In the genomic region with DNA sequence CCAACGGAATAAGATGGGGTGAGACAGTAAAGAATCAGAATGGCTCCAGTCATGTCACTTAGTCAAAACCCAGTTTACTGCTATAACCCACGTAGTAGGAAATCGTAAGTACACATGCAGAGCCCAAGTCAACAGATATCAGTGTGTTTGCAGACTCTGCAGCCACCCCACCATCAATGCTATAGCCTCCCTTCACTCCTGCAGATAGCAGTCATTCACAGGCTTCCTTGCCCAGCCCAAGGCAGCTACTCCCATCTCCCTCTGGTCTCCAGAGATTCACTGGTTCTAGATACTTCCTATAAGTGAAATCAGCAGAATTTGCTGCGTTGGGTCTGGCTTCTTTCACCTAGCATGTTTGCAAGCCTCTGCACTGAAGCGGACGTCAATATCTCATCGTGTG, we compare ENCODE assay signal across 19 mouse cellular contexts. TPM values are rescaled to one million over a fixed set of nuclear protein-coding genes. Genes with fewer than 3 reads are reported as not detected.
DNase-seq lines count a peak whose midpoint lies in the region; ATAC-seq and TF ChIP-seq lines count a peak whose summit lies in the region.
"Had no signal": no experiment of that assay in that cellular context is flagged by ENCODE, and none has a peak within 500 bp of the region (broad histone marks: within the 10 kb centered on the region; RNA-seq: fewer than 3 reads in every experiment).

No protein-coding gene starts in this region.

- intact Hi-C loops in heart, postnatal 14 days (cut with DNase I), result loop anchor here (5.0 kb wide), 2 partner anchors 53 to 77 kb away; partner anchors contain the start of gene Utrn

- no peak overlapping the region for H3K4me2 ChIP-seq in heart, embryonic 13.5 days
- no peak overlapping the region for H3K4me2 ChIP-seq in liver, embryonic 16.5 days (ENCODE audit: low read depth, low read length)
- H3K4me2 ChIP-seq: embryonic facial prominence, embryonic 13.5 days; hindbrain, embryonic 13.5 days; limb, embryonic 15.5 days; neural tube, embryonic 15.5 days had no signal

- no peak overlapping the region for H3K9ac ChIP-seq in heart, embryonic 13.5 days
- H3K9ac ChIP-seq in MEL (ENCODE audit: control insufficient read depth, low read depth, low read length, poor library complexity, severe bottlenecking), result no peak overlapping the region
- H3K9ac ChIP-seq in liver, embryonic 16.5 days (ENCODE audit: low read depth, low read length), result no peak overlapping the region
- H3K9ac ChIP-seq: embryonic facial prominence, embryonic 13.5 days; forebrain, postnatal 0 days; hindbrain, embryonic 13.5 days; limb, embryonic 15.5 days; neural tube, embryonic 15.5 days had no signal

- no peak for DNase-seq in heart, postnatal 14 days
- DNase-seq in MEL (ENCODE audit: low read depth, low spot score), result peak; percentile 8
- no peak for DNase-seq in right cerebral cortex, adult 2 months (ENCODE audit: low spot score in 2 of 2)
- no peak for DNase-seq in forebrain, embryonic 10.5 days (ENCODE audit: extremely low spot score, low spot score)
- DNase-seq: cerebellum, adult 9-11 months; forebrain, postnatal 0 days; heart, postnatal 10 days; kidney, adult 9 months; kidney, postnatal 25 days; lung, postnatal 10 days; thymus, postnatal 36 days had no signal

- TF ChIP-seq POLR2A in MEL (IDR thresholded peaks at IDR 0.05; ENCODE audit: control insufficient read depth in 1 of 2, insufficient read depth in 1 of 2, low read depth in 1 of 2, low read length in 2 of 2, poor library complexity in 1 of 2), result no peak

- H3K27ac ChIP-seq in heart, embryonic 13.5 days (replicated peaks), result peak overlapping the region; percentile 79; the same call in 1 of the 2 replicates
- no peak overlapping the region for H3K27ac ChIP-seq in MEL (ENCODE audit: control insufficient read depth, low read depth, low read length)
- H3K27ac ChIP-seq in liver, embryonic 16.5 days (ENCODE audit: low read length), result no peak overlapping the region
- H3K27ac ChIP-seq in forebrain, embryonic 10.5 days, result no peak overlapping the region
- H3K27ac ChIP-seq: embryonic facial prominence, embryonic 13.5 days; hindbrain, embryonic 13.5 days; limb, embryonic 15.5 days; neural tube, embryonic 15.5 days had no signal

- TF ChIP-seq RAD21 in MEL (IDR thresholded peaks at IDR 0.05; ENCODE audit: low read depth, low read length), result no peak

- no peaks in the 10 kb centered on the region for H3K9me3 ChIP-seq in heart, embryonic 13.5 days
- H3K9me3 ChIP-seq in MEL (replicated peaks; ENCODE audit: insufficient read depth, low read length), result no peaks in the 10 kb centered on the region
- no peaks in the 10 kb centered on the region for H3K9me3 ChIP-seq in liver, embryonic 16.5 days (replicated peaks; ENCODE audit: control insufficient read depth, low read length)
- H3K9me3 ChIP-seq in forebrain, embryonic 10.5 days, result no peaks in the 10 kb centered on the region
- H3K9me3 ChIP-seq: embryonic facial prominence, embryonic 13.5 days; hindbrain, embryonic 13.5 days; limb, embryonic 15.5 days; neural tube, embryonic 15.5 days had no signal

- ATAC-seq in heart, embryonic 13.5 days (ENCODE audit: extremely low read depth, insufficient number of reproducible peaks, low FRiP score, low TSS enrichment), result no peak
- ATAC-seq in erythroid progenitor cell, adult 5-6 weeks (replicated peaks; ENCODE audit: low FRiP score, poor library complexity, severe bottlenecking), result peak; percentile 62
- peak; percentile 73 for ATAC-seq in liver, embryonic 16.5 days (ENCODE audit: low read depth)
- ATAC-seq: forebrain, postnatal 0 days; midbrain, embryonic 16.5 days had no signal

- 69% methylated on average over 7 of the region's 7 CpGs for WGBS in heart, embryonic 13.5 days
- WGBS in liver, embryonic 16.5 days (ENCODE audit: insufficient replicate concordance), result 31% methylated on average over 7 of the region's 7 CpGs
- WGBS in forebrain, embryonic 10.5 days, result 93% methylated on average over 7 of the region's 7 CpGs

- no peak for TF ChIP-seq CTCF in MEL (IDR thresholded peaks at IDR 0.05 in 2 of 3, conservative IDR thresholded peaks at IDR 0.05 in 1 of 3; ENCODE audit: control insufficient read depth in 1 of 3, insufficient read depth in 1 of 3, low read depth in 2 of 3, low read length in 3 of 3, poor library complexity in 1 of 3, severe bottlenecking in 1 of 3)

- no peaks in the 10 kb centered on the region for H3K36me3 ChIP-seq in heart, embryonic 13.5 days
- H3K36me3 ChIP-seq in MEL (ENCODE audit: control insufficient read depth in 1 of 2, insufficient read depth in 2 of 2, low read length in 2 of 2), result peaks cover 0 to 16% of the 10 kb centered on the region in 2 experiments; a peak in 2 of 4 replicates
- H3K36me3 ChIP-seq in liver, embryonic 16.5 days (ENCODE audit: control insufficient read depth, insufficient read depth), result no peaks in the 10 kb centered on the region
- H3K36me3 ChIP-seq in forebrain, embryonic 10.5 days (replicated peaks), result no peaks in the 10 kb centered on the region
- H3K36me3 ChIP-seq: embryonic facial prominence, embryonic 13.5 days; hindbrain, embryonic 13.5 days; limb, embryonic 15.5 days; neural tube, embryonic 15.5 days had no signal

- no peaks in the 10 kb centered on the region for H3K79me2 ChIP-seq in MEL (ENCODE audit: control insufficient read depth, insufficient read depth, low read length, poor library complexity)

- TF ChIP-seq EP300 in MEL (IDR thresholded peaks at IDR 0.05; ENCODE audit: low read depth in 1 of 2, low read length in 2 of 2), result no peak

- H3K27me3 ChIP-seq in heart, embryonic 13.5 days (replicated peaks), result no peaks in the 10 kb centered on the region
- no peaks in the 10 kb centered on the region for H3K27me3 ChIP-seq in MEL (ENCODE audit: control insufficient read depth in 1 of 2, insufficient read depth in 2 of 2, low read length in 2 of 2)
- H3K27me3 ChIP-seq in liver, embryonic 16.5 days (ENCODE audit: control insufficient read depth, insufficient read depth, low read depth, low read length), result no peaks in the 10 kb centered on the region
- H3K27me3 ChIP-seq in forebrain, embryonic 10.5 days (ENCODE audit: poor library complexity, severe bottlenecking), result no peaks in the 10 kb centered on the region
- H3K27me3 ChIP-seq: embryonic facial prominence, embryonic 13.5 days; hindbrain, embryonic 13.5 days; limb, embryonic 15.5 days; neural tube, embryonic 15.5 days had no signal

- peaks cover 81% of the 10 kb centered on the region for H3K4me1 ChIP-seq in heart, embryonic 13.5 days
- peaks cover 6 to 23% of the 10 kb centered on the region in 2 experiments for H3K4me1 ChIP-seq in MEL (ENCODE audit: control insufficient read depth in 1 of 2, insufficient read depth in 2 of 2, low read length in 2 of 2)
- H3K4me1 ChIP-seq in liver, embryonic 16.5 days (ENCODE audit: control insufficient read depth, low read depth, low read length), result peaks cover 37% of the 10 kb centered on the region
- H3K4me1 ChIP-seq in forebrain, embryonic 10.5 days, result peaks cover 35% of the 10 kb centered on the region

- no peak overlapping the region for H3K4me3 ChIP-seq in heart, embryonic 13.5 days
- no peak overlapping the region for H3K4me3 ChIP-seq in MEL (ENCODE audit: control insufficient read depth in 1 of 2, insufficient read depth in 1 of 2, low read depth in 2 of 2, low read length in 2 of 2)
- H3K4me3 ChIP-seq in liver, embryonic 16.5 days (ENCODE audit: low read depth, low read length), result no peak overlapping the region
- H3K4me3 ChIP-seq in forebrain, embryonic 10.5 days, result no peak overlapping the region
- H3K4me3 ChIP-seq: embryonic facial prominence, embryonic 13.5 days; hindbrain, embryonic 13.5 days; limb, embryonic 15.5 days; neural tube, embryonic 15.5 days had no signal

TF ChIP-seq in MEL, 35 proteins besides CTCF, POLR2A, EP300 and RAD21:
- no peak for TF ChIP-seq CHD2 (IDR thresholded peaks at IDR 0.05; ENCODE audit: low read length)
- no peak for TF ChIP-seq JUND (IDR thresholded peaks at IDR 0.05; ENCODE audit: low read depth, low read length)
- no peak for TF ChIP-seq MAX (IDR thresholded peaks at IDR 0.05; ENCODE audit: low read length)
- no peak for TF ChIP-seq MXI1 (IDR thresholded peaks at IDR 0.05; ENCODE audit: low read depth, low read length)
- TF ChIP-seq SIN3A (IDR thresholded peaks at IDR 0.05; ENCODE audit: low read length), result no peak
- TF ChIP-seq MYC (IDR thresholded peaks at IDR 0.05; ENCODE audit: low read depth, low read length), result no peak
- TF ChIP-seq GABPA (IDR thresholded peaks at IDR 0.05; ENCODE audit: low read depth, low read length), result no peak
- no peak for TF ChIP-seq ZMIZ1 (IDR thresholded peaks at IDR 0.05; ENCODE audit: low read depth, low read length)
- TF ChIP-seq MAFK (IDR thresholded peaks at IDR 0.05; ENCODE audit: borderline replicate concordance, low read depth, low read length), result no peak
- no peak for TF ChIP-seq SMC3 (IDR thresholded peaks at IDR 0.05; ENCODE audit: low read depth, low read length)
- TF ChIP-seq NRF1 (IDR thresholded peaks at IDR 0.05; ENCODE audit: insufficient read depth, low read depth, low read length, poor library complexity, severe bottlenecking), result no peak
- no peak for TF ChIP-seq UBTF (IDR thresholded peaks at IDR 0.05; ENCODE audit: borderline replicate concordance, insufficient read depth, low read depth, low read length)

RNA-seq across cellular contexts. Expression of gene Utrn, which starts 54.8 kb away (rescaled TPM):
- polyA plus RNA-seq in heart, embryonic 13.5 days (2015; fragmentation: Nextera tagmentation; extraction: Ambion mirVana), result 55.0 and 55.8 TPM in 2 replicates
- total RNA-seq in heart, postnatal 14 days (2021), result 10 to 100 TPM; 69.6 to 72.4 TPM
- 2.3 and 3.4 TPM in 2 replicates for total RNA-seq in MEL (2012; rRNA removed)
- 1 to 10 TPM in 1 of 2 experiments, not detected in 1; 4.3 TPM for polyA plus RNA-seq in MEL (2012; ENCODE audit: insufficient read depth in 1 of 2, insufficient read length in 2 of 2, low read depth in 1 of 2, low replicate concordance in 2 of 2, missing spikeins in 1 of 2)
- total RNA-seq in erythroid progenitor cell, adult 5-6 weeks (2015; ENCODE audit: low replicate concordance), result 8.3 and 23.5 TPM in 2 replicates
- total RNA-seq in erythroid progenitor cell, adult 5-6 weeks (2017; ENCODE audit: low replicate concordance), result 6.3 and 11.8 TPM in 2 replicates
- 8.6 and 10.2 TPM in 2 replicates for polyA plus RNA-seq in liver, embryonic 16.5 days (2015; fragmentation: Nextera tagmentation; extraction: Ambion mirVana)
- 40.8 and 44.3 TPM in 2 replicates for polyA plus RNA-seq in forebrain, embryonic 10.5 days (2016; fragmentation: Nextera tagmentation; extraction: Ambion mirVana)
